Mouse (Mus musculus) ovary, postnatal 14 days (tissue): Measurements from ENCODE around the gene Zdhhc19.
A peak's percentile ranks its signal among the peaks of the same experiment; 100 is the strongest.

Experiments
- DNase-seq: peaks from one replicate; pipeline ENCODE4 v3.0.0; 2022; ENCODE audit warnings: low spot score

Gene Zdhhc19

DNA sequence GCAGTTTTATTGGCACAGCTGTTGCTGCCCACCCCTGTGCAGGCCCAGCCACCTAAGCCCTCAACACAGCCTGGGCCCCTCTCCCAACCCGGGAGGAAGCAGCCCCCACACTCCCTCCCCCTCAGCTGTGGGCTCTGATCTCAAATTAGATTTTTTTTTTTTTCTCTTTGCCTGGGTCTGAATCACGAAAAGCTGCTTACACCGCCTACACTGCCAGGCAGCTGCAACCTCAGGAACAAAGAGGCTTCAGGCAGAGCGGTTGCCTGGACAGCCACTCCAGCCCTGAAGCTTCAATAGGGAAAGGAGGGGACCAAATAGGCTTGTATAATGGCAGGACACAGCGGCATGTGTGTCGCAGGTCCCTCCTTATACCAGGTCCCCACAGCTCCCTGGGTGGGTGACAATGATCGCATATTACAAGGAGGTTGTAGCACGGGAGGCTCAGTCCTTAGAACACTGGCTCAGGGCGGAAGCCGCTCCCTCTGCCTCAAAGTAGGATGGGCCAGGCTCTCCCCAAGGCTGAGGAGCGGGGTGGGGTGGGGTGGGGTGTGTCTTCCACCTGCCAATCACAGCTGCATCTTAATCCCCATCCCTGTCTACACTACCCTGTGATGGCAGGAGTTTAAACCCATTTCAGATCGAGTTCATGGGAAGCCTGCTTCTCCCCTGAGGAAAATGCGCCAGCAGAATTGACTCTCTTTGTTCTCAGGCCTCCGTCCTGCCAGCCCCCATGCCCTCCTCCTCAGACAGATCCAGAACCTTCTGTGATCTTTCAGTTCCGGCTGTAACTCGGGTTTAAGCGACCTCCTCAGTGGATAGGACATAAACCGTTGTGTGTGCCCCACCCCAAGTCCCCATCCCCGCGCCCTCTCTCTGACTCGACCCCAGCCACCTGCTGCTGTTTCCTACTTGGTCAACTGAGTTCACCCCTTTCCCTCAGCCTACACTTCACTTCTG, 20.2 kb downstream of the Zdhhc19 start:
- no peak for DNase-seq

DNA sequence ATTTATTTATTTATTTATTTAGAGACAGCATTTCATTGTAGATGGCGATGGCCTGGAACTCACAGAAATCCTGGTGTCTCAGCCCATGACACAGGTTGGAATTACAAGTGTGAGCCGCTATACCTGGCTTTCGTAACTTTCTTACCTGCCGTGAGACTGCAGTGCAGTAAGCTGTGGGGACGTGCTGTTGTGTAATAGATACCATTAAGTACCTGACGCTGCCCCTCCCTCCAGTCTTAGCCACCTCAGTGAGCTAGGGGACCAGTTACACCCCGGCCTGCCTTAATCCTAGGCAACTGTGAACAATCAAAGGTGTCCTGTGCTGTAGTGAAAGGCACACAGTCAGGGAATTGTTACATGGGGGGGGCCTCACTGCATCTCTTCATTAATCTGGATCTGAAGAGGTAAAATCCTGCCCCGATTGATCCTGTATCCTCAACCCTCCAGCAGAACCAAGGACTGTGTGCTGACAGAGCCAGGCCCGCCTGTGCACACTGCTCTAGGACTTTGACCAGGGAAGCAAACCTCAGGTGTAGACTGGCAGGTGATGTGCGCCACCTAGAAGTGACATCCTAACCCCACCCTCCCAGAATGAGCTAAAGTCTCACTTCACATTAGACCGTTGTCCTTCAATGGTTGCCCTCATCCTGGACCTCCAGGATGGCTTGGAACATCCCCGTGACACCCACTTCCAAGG, 21.9 kb downstream of the Zdhhc19 start:
- DNase-seq, result no peak

DNA sequence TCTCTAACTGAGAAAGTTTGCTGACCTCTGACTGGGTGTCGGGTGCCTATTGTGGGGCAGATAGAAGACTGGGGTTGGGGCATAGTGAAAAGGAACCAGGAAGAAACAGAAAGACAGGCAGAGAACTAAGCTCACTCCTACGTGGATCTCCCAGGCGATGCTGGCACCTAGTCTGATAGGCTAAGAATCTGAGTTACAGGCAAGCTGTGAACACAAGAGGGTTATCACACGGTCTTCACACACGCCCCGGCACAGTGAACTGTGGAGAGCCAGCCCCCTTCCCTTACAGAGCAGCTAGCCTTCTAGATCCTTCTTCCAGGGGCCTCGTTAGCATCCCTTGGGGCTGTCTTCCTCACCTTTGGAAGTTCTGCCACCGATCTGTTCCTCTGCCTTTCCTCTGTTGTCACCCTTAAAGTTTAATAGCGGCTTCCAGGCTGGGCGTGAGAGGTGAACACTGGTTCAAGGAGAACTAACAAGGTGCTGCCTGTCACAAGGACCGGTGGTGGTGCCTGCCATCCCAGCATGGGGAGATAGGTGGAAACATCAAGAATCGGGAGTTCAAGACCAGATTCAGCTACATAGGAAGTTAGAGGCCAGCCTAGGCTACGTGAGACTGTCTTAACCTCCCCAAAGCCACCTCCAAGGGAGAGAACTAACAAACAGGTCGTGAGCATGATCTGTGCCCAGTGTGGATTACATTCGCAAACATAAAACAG, 23.7 kb downstream of the Zdhhc19 start:
- no peak for DNase-seq

DNA sequence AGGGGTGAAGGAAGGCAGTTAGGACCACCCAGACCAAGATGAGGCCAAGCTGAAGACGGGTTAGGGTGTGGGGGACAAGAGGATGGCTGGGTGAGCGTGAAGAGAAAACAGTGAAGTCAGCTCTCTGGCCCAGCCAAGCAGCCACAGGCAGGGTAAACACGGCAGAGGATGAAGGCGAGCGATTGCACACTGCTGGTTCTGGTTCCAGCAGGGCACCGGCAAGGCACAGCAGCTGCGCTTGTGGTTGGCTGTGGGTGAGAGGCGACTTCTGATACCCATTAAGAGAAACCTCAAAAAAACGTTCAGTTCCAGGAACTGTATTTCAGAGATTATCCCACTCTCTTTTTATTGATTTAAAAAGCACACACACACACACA, 24.3 kb downstream of the Zdhhc19 start:
- DNase-seq, result no peak

DNA sequence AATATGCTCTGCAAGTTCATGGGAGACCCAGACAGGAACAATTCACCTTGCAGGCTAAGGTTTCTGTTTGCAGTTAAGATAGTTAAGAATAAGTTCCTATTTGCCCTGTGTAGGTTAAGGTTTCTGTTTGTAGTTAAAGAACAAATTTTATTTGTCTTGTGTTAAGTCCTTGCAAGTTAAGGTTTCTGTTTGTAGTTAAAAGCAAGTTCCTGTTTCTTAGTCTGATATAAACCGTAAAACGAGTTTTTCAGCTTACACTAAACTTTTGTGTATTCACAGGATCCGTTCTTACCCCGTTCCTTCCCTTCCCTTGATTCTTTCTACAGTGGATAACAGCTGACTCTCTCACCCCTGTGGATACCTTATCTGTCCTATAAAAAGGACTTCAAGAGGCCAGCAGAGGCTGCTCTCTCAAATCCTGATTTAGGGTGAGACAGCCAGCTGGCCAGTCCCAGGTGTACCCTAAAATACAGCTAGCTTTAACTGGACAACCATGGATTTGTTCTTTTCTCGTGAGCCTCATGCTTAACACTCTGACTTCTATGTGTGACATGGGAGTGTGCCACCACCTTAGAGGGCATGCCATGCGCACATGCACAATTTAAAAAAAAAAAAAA, 26.6 kb downstream of the Zdhhc19 start:
- DNase-seq, result no peak

DNA sequence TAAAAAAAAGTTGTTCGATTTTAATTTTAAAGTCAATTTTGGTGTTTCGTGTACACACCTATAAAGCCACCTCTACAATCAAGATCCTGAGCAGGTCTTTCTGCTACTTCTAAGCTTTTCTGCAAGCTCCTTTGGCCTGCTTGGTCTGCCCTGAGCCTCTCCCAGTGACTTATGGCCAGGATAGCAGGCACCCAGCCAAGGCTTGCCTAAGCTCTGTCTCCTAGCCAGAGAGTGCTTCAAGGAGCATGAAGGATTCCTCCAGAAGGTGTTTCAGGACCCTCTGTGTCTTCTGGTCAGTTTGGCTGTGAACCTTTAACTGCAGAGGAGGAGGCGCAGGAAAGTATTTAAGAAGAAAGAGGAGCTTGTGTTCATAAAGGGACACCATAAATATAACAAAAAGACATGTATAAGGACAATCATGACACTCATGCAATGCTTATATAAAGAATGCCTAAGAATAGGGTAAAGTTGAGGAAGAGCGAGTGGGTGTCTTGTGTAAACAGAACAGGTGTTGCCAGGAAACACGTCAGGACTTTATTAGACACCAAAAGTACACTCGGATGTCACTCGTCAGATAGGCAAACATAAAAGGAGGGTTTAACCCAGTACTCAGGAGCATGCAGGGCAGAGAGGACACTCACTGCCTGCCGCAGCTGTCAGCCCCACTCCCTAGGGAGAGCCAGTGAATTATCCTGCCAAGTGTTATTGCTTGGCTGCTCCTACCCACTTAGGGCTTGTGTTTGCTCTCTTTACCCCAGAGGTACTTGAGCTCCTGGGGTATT, 27.6 kb downstream of the Zdhhc19 start:
- DNase-seq, result peak; percentile 47

DNA sequence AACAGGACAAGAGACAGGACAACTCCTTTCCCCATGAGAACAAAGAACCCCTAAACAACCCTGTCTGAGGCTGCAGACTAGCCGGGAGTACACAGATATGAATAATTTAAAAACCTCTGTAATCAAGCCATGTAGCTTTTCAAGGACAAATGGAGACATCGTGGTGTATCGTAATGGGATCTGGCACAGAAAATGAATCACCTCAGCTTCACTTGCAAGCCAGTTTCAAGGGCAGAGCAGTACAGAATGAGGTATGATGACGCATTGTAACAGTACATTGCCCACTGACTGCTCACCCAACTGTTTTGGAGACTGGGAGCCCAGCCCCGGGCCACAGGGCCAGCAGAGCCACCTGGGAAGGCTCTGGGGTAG, 28.2 kb downstream of the Zdhhc19 start:
- DNase-seq, result no peak

DNA sequence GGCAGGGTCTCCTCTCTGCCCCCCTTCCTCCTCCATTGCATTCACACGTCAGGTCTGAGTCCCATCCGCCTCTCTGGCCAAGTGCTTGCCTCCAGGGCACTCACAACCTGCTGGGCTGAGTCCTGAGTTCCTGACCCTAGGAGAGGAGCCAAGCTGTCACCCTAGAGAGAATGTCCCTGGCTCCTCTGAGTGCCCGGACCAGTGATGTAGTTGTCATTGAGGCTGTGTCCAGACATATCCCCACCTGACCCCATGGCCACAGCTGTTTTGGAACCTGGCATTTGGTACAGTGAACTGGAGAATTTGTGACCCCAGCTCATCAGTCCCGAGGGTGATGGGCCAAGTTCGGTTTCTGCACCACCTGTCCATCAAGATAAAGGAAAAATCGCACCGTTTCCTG, 30.8 kb downstream of the Zdhhc19 start:
- DNase-seq, result no peak

DNA sequence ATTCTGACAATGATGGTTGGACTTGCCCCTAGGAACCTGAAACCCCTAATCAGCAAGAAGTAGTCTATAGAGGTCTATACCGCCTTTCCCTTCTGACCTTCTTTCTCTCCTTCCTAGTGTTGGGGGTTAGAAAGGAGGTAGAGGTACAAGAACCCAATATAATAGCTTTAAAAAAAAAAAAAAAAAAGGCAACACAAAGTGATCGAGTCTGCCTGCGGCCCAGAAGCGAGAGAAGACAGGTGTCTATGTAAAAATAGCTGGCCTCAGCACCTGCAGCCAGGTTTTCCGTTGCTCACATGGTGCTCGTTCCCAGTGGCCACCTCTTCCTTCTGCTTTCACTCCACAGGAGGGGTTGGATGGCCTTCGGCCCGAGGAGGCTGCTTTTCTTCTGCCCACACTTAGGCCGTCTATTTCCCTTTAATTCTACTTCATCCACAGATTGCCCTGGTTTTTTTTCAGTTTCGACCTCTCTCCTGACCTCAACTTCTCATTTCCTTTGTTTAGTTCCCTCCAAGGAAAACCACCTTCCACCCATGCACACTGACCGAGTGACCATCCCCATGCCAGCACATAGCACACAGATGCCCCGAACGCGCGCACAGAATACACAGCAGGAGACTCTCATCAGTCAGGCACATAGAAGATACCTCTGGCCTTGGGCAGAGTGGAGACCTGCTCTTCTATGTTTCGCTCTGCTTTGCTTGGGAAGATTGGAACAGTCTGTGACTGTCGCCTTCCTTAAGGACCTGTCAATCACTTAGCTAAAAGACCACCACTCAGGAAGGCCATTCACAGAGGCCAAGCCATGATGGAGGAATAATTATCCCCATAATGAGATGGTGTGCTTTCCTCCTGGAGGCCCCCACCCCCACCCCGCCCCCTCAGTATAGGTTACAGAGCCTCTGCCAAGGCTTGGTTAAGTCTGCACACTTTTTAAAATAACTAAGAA, 37.1 kb downstream of the Zdhhc19 start:
- no peak for DNase-seq

DNA sequence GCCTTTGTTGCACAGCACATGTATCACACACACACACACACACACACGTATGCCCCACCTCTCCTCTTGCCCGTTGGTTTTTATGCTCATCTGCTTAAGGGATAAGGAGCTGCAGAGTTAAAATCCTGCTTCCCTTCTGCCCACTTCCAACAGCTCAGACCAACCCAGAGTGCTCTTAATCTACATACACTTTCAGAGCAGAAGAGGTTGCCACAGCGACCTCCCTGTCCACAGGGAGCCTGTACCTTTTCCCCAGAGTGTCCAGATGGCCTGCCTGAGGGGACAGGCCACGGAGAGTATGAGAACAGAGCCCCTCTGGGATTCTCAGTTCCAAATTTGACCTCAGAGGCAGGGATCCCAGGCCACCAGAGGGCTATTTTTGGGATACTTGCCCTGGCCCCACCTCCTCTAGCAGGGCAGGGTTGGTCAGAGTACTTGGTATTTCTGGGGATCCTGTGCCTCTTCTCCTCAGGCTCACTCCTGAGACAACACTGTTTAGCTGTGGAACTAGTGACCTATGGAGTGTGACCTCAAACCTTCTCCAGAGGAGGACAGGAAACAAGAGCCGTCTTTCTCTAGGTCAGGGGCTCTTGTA, 39.2 kb downstream of the Zdhhc19 start:
- DNase-seq, result no peak

DNA sequence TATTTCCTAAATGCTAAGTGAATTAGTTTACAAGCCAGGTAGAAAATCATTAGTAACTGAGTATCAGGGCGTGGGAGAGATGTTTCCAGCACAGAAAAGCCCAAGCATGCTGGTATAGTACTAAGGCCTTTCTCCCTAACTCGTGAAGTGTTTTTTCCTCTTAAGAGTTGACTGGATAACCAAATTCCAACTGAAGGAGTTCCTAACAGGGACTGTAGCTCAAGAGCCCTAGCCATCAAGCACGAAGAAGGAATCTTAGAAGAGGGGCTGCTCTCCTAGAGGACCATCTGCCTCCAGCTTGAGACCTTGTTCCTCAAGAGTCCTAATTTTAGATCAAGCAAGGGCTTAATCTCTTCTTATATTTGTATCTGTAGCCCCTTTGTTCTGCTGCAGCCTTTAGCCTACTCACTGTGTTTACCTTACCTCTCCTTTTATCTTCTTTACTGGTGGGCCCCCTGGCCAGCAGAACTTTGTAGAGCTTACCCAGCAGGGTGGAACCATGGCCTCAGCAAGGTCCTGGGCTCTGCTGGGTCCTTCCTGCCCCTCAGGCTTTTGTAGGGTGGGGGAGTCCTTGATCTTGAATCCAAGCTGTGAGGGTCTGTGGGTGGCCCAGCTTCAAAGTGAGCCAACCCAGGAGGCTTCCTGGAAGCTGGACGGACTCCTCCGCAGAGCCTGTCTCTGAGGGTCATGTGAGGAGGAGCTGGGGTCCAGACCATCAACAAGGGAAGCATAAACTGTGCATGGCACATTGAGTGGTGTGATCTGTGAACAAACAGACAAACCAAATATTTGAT, 42.0 kb downstream of the Zdhhc19 start:
- DNase-seq, result no peak

DNA sequence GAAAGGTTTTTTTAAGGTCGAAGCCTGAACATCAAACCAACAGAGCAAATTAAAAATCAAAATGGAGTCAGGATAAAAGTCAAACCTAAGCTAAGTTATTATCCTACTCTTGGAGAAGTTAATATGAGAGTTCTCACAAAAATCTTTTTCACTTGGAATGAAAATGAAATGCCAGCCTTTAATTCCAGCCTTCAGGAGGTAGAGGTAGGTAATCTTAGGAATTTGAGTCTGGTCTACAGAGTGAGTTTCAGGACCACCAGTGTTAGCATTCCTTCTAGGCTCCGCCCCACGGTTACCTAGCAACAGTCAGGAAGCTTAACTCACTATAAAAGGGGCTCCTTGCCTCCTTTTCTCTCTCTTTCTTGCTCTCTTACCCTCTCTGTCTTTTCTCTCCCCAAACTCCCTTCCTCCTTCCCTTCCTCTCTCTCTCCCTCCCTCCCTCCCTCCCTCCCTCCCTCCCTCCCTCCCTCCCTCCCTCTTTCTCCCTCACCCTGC, 42.7 kb downstream of the Zdhhc19 start:
- DNase-seq, result no peak

DNA sequence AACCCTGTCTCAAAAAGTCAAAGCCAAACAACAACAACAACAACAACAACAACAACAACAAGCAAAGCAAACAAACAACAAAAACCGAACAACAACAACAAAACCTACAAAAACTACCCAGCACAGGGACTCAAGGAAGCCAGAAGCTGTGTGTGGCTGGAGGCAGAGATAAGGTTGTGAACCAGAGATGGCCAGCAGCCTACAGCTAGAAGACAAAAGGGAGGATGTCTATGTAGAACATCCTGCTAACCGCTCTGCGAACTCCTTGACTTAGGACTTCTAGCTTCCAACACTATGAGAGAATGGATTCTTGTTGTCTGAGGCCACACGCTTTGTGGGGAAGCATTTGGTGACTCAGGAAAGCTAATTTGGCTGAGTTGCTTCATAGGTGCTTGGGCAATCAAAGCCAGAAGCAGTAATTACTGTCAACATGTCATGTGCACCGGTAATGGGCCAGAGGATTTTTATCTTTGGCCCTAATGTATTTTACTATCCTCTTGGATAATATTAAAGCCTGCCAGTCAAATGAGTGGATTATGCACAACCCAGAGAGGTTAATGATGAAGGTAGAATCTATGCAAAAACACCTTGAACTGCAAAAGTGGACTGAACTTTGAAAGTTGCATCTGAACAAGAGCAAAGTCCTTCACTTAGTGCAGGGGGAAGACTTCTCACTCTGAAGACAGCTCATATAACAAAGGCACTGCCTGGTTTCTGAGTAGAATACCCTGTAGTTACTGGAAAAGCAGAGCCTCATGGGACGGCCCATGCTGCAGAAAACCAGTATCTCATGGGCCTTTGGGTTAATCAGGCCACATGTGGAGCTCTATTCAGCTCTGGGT, 45.5 kb downstream of the Zdhhc19 start:
- DNase-seq, result no peak

DNA sequence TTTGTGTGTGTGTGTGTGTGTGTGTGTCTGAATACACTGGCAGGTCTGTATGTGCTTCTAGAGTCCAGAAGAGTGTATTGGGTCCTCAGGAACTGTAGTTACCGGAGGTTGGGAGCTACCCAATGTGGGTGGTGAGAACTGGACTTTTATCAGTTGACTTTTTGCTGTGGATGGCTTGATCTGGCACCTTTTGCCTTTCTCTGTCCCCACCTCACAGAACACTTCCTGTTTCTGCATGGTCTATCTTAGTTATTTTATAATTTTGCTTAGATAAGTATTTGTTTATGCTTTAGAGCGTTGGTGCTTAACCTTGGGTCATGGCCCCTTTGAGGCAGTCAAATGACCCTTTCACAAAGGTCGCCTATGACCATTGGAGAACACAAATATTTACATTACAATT, 47.4 kb downstream of the Zdhhc19 start:
- no peak for DNase-seq

DNA sequence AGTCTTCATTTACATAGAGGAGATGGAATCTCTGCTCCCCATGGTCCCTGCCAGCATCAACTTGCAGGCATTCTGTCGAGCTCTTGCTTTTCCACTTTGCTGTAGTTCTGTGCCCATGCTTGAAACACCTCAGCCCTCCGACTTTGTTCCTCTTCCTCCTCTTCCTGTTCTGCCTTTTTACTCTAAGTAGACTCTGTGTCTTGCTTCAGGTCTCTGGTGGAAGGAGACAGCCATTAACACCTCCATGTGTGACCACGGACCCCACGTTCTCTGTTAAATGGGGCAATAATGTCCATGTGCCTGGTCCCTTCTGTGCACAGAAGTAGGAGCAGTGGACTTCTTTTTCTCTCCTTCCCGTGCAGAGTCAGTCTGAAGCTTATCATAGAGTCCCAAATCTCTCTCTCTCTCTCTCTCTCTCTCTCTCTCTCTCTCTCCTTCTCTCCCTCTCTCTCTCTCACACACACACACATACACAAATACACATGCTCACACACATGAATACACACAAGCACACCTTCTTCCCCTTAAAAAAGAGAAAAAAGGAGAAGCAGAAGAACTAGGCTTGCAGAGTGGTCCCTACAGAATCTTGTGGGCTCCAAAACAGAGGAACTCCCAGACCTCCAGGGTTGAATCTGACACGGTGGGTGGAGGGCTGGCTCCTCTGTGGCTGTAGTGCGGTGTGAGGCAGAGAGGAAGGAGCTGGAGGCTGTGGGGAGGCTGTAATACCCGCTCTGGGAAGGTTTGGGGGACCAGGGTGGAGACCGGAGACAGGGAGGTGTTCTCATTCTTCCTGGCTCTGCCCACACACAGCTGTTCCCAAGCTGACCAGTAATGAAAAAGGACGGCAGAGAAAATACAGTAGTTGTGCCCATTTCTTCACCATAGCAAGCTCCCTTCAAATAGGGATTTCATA, 51.3 kb downstream of the Zdhhc19 start:
- DNase-seq, result no peak

DNA sequence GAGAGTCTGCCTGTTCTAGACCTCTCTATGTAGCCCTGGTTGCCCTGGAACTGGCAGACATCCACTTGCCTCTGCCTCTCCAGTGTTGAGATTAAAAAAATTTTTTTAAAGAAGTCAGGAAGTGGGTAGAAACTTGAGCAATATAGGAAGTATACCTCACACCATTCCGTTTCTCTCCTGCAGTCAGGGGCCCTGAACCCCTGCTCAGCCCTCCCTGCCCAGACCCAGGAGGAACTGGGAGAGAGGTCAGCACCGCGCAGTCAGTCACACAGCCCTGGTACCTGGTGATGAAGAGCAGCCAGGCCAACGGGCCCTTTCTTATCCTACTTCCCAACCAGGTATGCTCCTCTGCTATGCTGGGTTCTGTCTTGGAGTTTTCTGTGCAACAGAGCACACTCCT, 54.0 kb downstream of the Zdhhc19 start:
- no peak for DNase-seq

DNA sequence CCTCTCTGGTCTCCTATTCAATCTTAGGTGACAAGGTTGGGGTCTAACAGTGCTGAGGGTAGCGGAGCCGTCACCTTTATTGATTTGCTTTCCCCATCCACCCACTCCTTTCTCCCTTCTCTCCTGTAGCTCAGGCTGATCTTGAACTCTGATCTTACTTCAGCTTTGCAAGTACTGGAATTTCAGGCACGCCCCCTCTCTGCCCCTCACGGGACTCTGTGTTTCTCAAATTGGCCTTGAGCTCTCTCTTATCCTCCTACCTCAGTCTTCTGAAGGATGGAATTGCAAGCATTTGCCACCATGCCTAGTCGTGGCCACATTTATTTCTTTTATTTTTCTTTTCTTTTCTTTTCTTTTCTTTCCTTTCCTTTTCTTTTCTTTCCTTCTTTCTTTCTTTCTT, 54.4 kb downstream of the Zdhhc19 start:
- DNase-seq, result no peak
